Mouse (Mus musculus): Measurements from ENCODE around the gene Dusp23.

GRCm38 (mm10) chr1:172651288-172651987 is 18.7 kb upstream of the Dusp23 start:
- no peak for TF ChIP-seq CTCF (IDR thresholded peaks at IDR 0.05; ENCODE audit: control insufficient read depth, insufficient read depth, insufficient replicate concordance, low read depth, low read length)
- TF ChIP-seq POLR2A (IDR thresholded peaks at IDR 0.05; ENCODE audit: control insufficient read depth, low read depth, low read length), result no peak

Measured in testis, adult 2 months (tissue).